Mouse (Mus musculus): ENCODE results near the gene Ndc1. TPM values are rescaled to one million over a fixed set of nuclear protein-coding genes. Genes with fewer than 3 reads are reported as not detected.
A peak's percentile ranks its signal among the peaks of the same experiment; 100 is the strongest.
"Not testable (repeated sequence)": the region's sequence is repeated elsewhere in the genome, so short reads cannot be mapped to it uniquely, and the experiment has no call there.

Gene Ndc1
- polyA plus RNA-seq, 1 experiment: 9.9 TPM

- WGBS: 57% methylated on average over 6 of the region's 6 CpGs
Observed at GRCm38 (mm10) chr4:107347221-107347620, 20.4 kb upstream of the Ndc1 start.

DNA sequence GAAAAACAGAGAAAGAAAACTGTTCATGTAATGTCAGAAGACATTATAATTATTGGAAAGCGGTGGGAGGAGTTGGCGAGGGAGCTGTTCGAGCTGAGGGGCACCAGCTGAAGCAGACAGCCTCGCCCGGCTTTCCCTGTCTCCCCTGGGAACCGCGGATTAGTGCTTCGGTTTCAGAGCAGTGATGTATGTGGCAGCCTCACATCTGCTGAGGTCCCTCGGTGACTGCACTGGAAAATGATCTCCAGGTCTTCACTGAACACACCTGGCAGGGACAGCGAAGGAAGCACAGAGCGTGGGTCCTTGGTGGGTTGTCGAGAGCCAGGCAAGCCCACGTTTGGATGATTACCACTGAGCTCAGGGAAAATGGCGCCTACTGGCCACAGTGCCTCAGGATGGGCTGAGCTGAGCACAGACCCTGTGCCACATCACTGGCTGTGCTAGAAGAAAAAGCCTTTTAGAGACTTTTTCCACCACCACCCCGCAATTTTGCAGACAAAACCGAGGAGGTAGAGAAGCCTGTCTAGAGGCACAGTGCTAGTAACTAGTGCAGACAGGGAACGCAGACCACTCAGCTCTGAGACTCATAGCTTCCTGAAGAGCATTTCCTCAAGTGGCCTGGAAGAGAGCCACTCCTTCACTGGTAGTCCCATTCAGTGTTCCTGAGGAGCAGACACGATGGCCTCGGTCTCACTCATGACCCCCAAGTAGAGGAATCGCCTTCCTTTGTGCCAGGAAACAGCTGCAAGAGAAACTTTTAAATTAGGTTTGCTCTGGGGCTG, 18.9 kb upstream of the Ndc1 start:
- TF ChIP-seq CTCF (IDR thresholded peaks at IDR 0.05; ENCODE audit: insufficient read depth, low read length) (no peak), POLR2A (IDR thresholded peaks at IDR 0.05; ENCODE audit: borderline replicate concordance, extremely low read depth, low read depth, low read length) (no peak)
- WGBS: 63% methylated on average over 20 of the region's 20 CpGs
- H3K4me3 ChIP-seq (replicated peaks; ENCODE audit: extremely low read depth, low read depth, low read length): no peak overlapping the region
- peak; percentile 20 for DNase-seq
- no peaks in the 10 kb centered on the region for H3K4me1 ChIP-seq (ENCODE audit: control insufficient read depth, insufficient read depth, low read length)

More at GRCm38 (mm10) chr4:107347221-107347620, 20.4 kb upstream of the Ndc1 start:
- TF ChIP-seq POLR2A (IDR thresholded peaks at IDR 0.05; ENCODE audit: borderline replicate concordance, extremely low read depth, low read depth, low read length) (no peak), CTCF (IDR thresholded peaks at IDR 0.05; ENCODE audit: insufficient read depth, low read length) (no peak)
- Histone ChIP-seq H3K4me1 (ENCODE audit: control insufficient read depth, insufficient read depth, low read length) (no peaks in the 10 kb centered on the region), H3K4me3 (replicated peaks; ENCODE audit: extremely low read depth, low read depth, low read length) (no peak overlapping the region)
- DNase-seq: no peak

GRCm38 (mm10) chr4:107349311-107350008, 18.1 kb upstream of the Ndc1 start:
- Histone ChIP-seq H3K4me1 (ENCODE audit: control insufficient read depth, insufficient read depth, low read length) (no peaks in the 10 kb centered on the region), H3K4me3 (replicated peaks; ENCODE audit: extremely low read depth, low read depth, low read length) (no peak overlapping the region)
- peak; percentile 46 for TF ChIP-seq CTCF (IDR thresholded peaks at IDR 0.05; ENCODE audit: insufficient read depth, low read length)
- no peak for TF ChIP-seq POLR2A (IDR thresholded peaks at IDR 0.05; ENCODE audit: borderline replicate concordance, extremely low read depth, low read depth, low read length)
- DNase-seq: peak; percentile 31
- WGBS: 64% methylated on average over 8 of the region's 8 CpGs

GRCm38 (mm10) chr4:107351368-107351767, 16.2 kb upstream of the Ndc1 start:
- TF ChIP-seq POLR2A (IDR thresholded peaks at IDR 0.05; ENCODE audit: borderline replicate concordance, extremely low read depth, low read depth, low read length) (no peak), CTCF (IDR thresholded peaks at IDR 0.05; ENCODE audit: insufficient read depth, low read length) (no peak)
- Histone ChIP-seq H3K4me1 (ENCODE audit: control insufficient read depth, insufficient read depth, low read length) (no peaks in the 10 kb centered on the region), H3K4me3 (replicated peaks; ENCODE audit: extremely low read depth, low read depth, low read length) (no peak overlapping the region)
- DNase-seq: no peak

- no peak for TF ChIP-seq POLR2A (IDR thresholded peaks at IDR 0.05; ENCODE audit: borderline replicate concordance, extremely low read depth, low read depth, low read length)
- TF ChIP-seq CTCF (IDR thresholded peaks at IDR 0.05; ENCODE audit: insufficient read depth, low read length): no peak
- 86% methylated on average over 3 of the region's 3 CpGs for WGBS
- no peak for DNase-seq
- no peaks in the 10 kb centered on the region for H3K4me1 ChIP-seq (ENCODE audit: control insufficient read depth, insufficient read depth, low read length)
- no peak overlapping the region for H3K4me3 ChIP-seq (replicated peaks; ENCODE audit: extremely low read depth, low read depth, low read length)
Observed at GRCm38 (mm10) chr4:107353612-107354011, 14.0 kb upstream of the Ndc1 start.

DNA sequence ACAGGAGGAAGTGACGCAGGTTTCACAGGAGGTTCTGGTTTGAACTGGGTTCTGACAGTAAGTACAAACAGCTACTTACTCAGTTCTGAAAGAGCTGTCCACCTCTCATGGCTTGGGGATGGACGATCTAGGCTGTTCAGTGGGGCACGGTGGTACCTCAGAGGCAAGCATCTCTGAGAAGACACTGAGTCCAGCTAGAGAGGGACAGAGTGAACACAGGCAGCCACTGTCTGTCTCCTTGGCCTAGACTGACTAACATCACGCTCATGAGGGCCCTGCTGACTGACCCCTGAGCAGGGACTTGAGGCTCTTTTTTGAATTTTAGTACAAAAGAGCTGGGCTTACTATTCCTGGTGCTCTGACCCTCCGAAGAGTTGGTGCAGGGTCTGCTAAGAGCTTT, 13.5 kb upstream of the Ndc1 start:
- WGBS: 82% methylated on average over 5 of the region's 5 CpGs
- Histone ChIP-seq H3K4me3 (replicated peaks; ENCODE audit: extremely low read depth, low read depth, low read length) (no peak overlapping the region), H3K4me1 (ENCODE audit: control insufficient read depth, insufficient read depth, low read length) (no peaks in the 10 kb centered on the region)
- TF ChIP-seq CTCF (IDR thresholded peaks at IDR 0.05; ENCODE audit: insufficient read depth, low read length) (no peak), POLR2A (IDR thresholded peaks at IDR 0.05; ENCODE audit: borderline replicate concordance, extremely low read depth, low read depth, low read length) (no peak)
- DNase-seq: no peak

DNA sequence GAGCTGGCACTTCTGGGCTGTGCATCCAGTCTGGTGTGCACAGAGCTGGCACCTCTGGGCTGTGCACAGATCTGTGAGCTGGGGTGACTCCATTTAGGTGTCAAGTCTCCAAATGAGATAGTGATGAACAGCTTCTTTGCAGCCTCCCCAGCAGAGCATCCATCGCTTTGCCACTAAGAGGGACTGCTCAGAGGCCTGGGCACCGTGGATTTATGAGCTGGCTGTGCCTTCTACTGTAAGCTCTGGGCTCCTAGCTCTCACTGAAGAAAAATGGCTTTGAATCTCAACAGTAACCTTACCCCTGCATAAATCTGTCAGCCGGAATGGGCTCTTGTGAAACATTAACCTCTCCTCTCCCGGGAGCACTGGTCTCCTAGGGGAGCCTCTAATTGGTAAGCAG, 13.0 kb upstream of the Ndc1 start:
- 39% methylated on average over 4 of the region's 4 CpGs for WGBS
- DNase-seq: no peak
- no peak overlapping the region for H3K4me3 ChIP-seq (replicated peaks; ENCODE audit: extremely low read depth, low read depth, low read length)
- TF ChIP-seq POLR2A (IDR thresholded peaks at IDR 0.05; ENCODE audit: borderline replicate concordance, extremely low read depth, low read depth, low read length) (no peak), CTCF (IDR thresholded peaks at IDR 0.05; ENCODE audit: insufficient read depth, low read length) (no peak)
- no peaks in the 10 kb centered on the region for H3K4me1 ChIP-seq (ENCODE audit: control insufficient read depth, insufficient read depth, low read length)

GRCm38 (mm10) chr4:107357172-107357571, 10.4 kb upstream of the Ndc1 start:
- not testable (repeated sequence) for H3K4me1 ChIP-seq (ENCODE audit: control insufficient read depth, insufficient read depth, low read length); H3K4me3 ChIP-seq (replicated peaks; ENCODE audit: extremely low read depth, low read depth, low read length); DNase-seq
- 73% methylated on average over 8 of the region's 8 CpGs for WGBS

- Histone ChIP-seq H3K4me3 (replicated peaks; ENCODE audit: extremely low read depth, low read depth, low read length) (no peak overlapping the region), H3K4me1 (ENCODE audit: control insufficient read depth, insufficient read depth, low read length) (no peaks in the 10 kb centered on the region)
- WGBS: 87% methylated on average over 3 of the region's 3 CpGs
- TF ChIP-seq CTCF (IDR thresholded peaks at IDR 0.05; ENCODE audit: insufficient read depth, low read length) (no peak), POLR2A (IDR thresholded peaks at IDR 0.05; ENCODE audit: borderline replicate concordance, extremely low read depth, low read depth, low read length) (no peak)
- DNase-seq: no peak
Observed at GRCm38 (mm10) chr4:107358460-107358859, 9.1 kb upstream of the Ndc1 start.

Data from lung, adult 2 months (tissue).